Mouse (Mus musculus): Measurements from ENCODE around the gene Ly6g5b. TPM values are rescaled to one million over a fixed set of nuclear protein-coding genes. Genes with fewer than 3 reads are reported as not detected.

Ly6g5b gene
- polyA plus RNA-seq, 1 experiment, result 0.28 TPM

DNA sequence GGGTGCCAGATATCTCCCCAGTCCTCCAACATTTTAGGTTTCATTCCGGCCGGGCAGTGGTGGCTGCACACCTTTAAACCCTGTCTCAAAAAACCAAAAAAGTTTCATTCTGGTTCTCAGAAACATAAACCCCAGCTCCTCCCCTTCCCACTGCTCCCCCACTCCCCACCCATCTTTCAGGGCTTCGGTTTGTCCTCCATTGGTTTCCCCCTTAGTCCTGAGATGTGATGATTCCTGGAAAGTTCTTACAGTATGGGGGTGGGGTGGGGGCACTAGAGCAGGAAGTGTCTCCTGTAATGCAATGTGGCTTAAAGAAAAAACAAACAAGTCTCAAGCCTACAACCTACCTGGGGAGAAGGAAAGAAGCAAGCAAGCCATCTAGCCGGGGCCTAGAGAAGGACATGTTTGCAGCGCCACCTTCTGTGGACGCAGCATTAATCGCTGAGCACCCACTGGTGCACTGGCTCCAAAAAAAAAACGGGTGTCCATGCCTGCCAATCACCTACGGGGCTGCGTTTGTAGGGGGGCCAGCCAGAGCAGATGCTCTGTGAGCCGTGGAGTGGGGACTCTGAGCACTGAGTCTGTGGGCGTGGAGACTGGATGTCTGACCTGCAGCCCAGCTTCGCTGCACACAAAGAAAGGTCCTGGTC lies 9.4 kb downstream of the Ly6g5b start:
- TF ChIP-seq MAX (IDR thresholded peaks at IDR 0.05) (no peak), USF1 (IDR thresholded peaks at IDR 0.05; ENCODE audit: low read depth) (no peak), MYOD1 (IDR thresholded peaks at IDR 0.05; ENCODE audit: control insufficient read depth, insufficient read length, low read depth) (no peak), CTCF (IDR thresholded peaks at IDR 0.05; ENCODE audit: control insufficient read depth, insufficient read depth, insufficient read length) (peak; percentile 41)
- Histone ChIP-seq H3K36me3 (ENCODE audit: control insufficient read depth, insufficient read depth) (peaks cover 4% of the 10 kb centered on the region), H3K79me3 (ENCODE audit: low read depth) (no peaks in the 10 kb centered on the region), H3K79me2 (ENCODE audit: control insufficient read depth, insufficient read depth) (no peaks in the 10 kb centered on the region), H3ac (ENCODE audit: control insufficient read depth, insufficient read length, low read depth) (peak overlapping the region; percentile 40), H3K4me3 (ENCODE audit: insufficient read depth, poor library complexity, severe bottlenecking) (no peak overlapping the region), H3K27me3 (ENCODE audit: control insufficient read depth, insufficient read depth, insufficient read length) (no peaks in the 10 kb centered on the region)

DNA sequence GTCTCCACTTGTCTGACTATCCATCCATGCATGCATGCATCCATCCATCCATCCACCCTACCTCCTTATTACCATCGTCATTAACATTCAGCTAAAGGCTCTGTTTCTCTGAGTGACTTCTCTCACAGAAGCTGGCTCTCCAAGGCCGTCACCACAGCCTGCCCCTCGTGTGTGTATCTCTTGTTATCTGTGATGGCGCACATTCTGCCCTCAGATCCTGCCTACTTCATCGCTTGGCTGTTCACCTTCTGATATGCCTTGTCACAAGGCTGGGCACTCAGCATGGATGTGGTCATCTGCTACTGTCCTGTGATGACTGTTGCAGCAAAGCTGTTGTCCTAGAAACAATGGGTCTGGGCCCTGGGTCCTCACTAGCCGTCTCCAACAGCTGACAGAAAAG lies 10.5 kb downstream of the Ly6g5b start:
- TF ChIP-seq MYOD1 (IDR thresholded peaks at IDR 0.05; ENCODE audit: control insufficient read depth, insufficient read length, low read depth) (no peak), FOSL1 (IDR thresholded peaks at IDR 0.05; ENCODE audit: insufficient read depth, low read length, poor library complexity, severe bottlenecking) (no peak)
- no peaks in the 10 kb centered on the region for H3K79me3 ChIP-seq (ENCODE audit: low read depth)
- no peaks in the 10 kb centered on the region for H3K27me3 ChIP-seq (ENCODE audit: control insufficient read depth, insufficient read depth, insufficient read length)
- no peaks in the 10 kb centered on the region for H3K79me2 ChIP-seq (ENCODE audit: control insufficient read depth, insufficient read depth)
- no peak overlapping the region for H3ac ChIP-seq (ENCODE audit: control insufficient read depth, insufficient read length, low read depth)
- H3K4me3 ChIP-seq (ENCODE audit: insufficient read depth, poor library complexity, severe bottlenecking), result no peak overlapping the region
- H3K36me3 ChIP-seq (ENCODE audit: control insufficient read depth, insufficient read depth), result peaks cover 10% of the 10 kb centered on the region

DNA sequence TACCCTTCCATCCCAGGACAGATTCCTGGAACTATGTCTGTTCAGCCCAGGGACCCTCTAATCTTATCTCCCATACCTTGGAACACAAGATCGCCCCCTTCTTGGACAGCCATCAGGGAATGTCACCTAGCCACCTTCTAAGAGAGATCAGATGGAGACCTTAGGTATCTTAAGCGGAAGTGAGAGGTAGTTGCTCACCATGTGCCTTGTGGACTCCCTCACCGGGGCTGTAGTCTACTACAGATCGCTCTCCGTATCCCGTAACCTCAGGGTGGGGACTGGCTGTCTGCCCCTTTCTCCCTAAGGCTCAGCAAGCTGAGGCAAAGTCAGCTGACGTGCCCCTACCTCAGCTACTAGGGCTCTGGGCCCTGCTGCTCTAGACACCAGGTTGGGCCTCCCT lies 11.1 kb downstream of the Ly6g5b start:
- Histone ChIP-seq H3K79me3 (ENCODE audit: low read depth) (no peaks in the 10 kb centered on the region), H3K36me3 (ENCODE audit: control insufficient read depth, insufficient read depth) (peaks cover 17% of the 10 kb centered on the region)

DNA sequence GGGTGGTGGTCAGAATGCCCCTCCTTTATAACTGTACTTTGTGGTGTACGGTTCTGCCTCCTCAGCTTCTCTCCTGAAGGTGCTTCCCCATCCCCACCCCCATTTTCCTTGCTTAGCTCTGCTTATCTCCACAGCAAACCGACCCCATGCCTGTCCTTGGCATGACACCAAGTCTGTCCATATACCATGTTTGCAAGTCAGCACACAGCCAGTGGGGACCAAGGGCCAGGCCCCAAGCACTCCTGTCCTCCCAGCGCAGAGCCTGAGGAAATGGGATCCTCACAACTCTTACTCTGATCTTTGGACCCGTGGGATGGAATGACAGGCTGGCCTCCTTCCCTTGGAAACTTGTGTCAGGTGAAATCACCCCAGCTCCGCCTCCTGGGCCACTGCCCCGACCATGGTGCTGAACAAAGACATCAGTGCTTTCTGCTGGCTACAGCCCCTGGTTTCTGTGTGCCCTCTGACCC lies 12.0 kb downstream of the Ly6g5b start:
- no peak for TF ChIP-seq MAX (IDR thresholded peaks at IDR 0.05)
- no peak for TF ChIP-seq FOSL1 (IDR thresholded peaks at IDR 0.05; ENCODE audit: insufficient read depth, low read length, poor library complexity, severe bottlenecking)
- TF ChIP-seq CTCF (IDR thresholded peaks at IDR 0.05; ENCODE audit: control insufficient read depth, insufficient read depth, insufficient read length), result no peak
- TF ChIP-seq USF1 (IDR thresholded peaks at IDR 0.05; ENCODE audit: low read depth), result no peak
- no peak for TF ChIP-seq MYOG (IDR thresholded peaks at IDR 0.05; ENCODE audit: control insufficient read depth, extremely low read depth, insufficient read length)
- TF ChIP-seq CEBPB (IDR thresholded peaks at IDR 0.05; ENCODE audit: low read depth), result no peak
- TF ChIP-seq MYOD1 (IDR thresholded peaks at IDR 0.05; ENCODE audit: control insufficient read depth, insufficient read length, low read depth), result no peak
- Histone ChIP-seq H3K79me3 (ENCODE audit: low read depth) (no peaks in the 10 kb centered on the region), H3K79me2 (ENCODE audit: control insufficient read depth, insufficient read depth) (no peaks in the 10 kb centered on the region), H3K36me3 (ENCODE audit: control insufficient read depth, insufficient read depth) (peaks cover 17% of the 10 kb centered on the region), H3ac (ENCODE audit: control insufficient read depth, insufficient read length, low read depth) (no peak overlapping the region), H3K27me3 (ENCODE audit: control insufficient read depth, insufficient read depth, insufficient read length) (no peaks in the 10 kb centered on the region), H3K4me3 (ENCODE audit: insufficient read depth, poor library complexity, severe bottlenecking) (no peak overlapping the region)

More for the DNA sequence above, 11.1 kb downstream of the Ly6g5b start:
- Histone ChIP-seq H3ac (ENCODE audit: control insufficient read depth, insufficient read length, low read depth) (no peak overlapping the region), H3K4me3 (ENCODE audit: insufficient read depth, poor library complexity, severe bottlenecking) (no peak overlapping the region), H3K27me3 (ENCODE audit: control insufficient read depth, insufficient read depth, insufficient read length) (no peaks in the 10 kb centered on the region), H3K79me2 (ENCODE audit: control insufficient read depth, insufficient read depth) (no peaks in the 10 kb centered on the region)
- TF ChIP-seq MYOG (IDR thresholded peaks at IDR 0.05; ENCODE audit: control insufficient read depth, extremely low read depth, insufficient read length), result no peak
- TF ChIP-seq USF1 (IDR thresholded peaks at IDR 0.05; ENCODE audit: low read depth), result no peak
- no peak for TF ChIP-seq CTCF (IDR thresholded peaks at IDR 0.05; ENCODE audit: control insufficient read depth, insufficient read depth, insufficient read length)
- no peak for TF ChIP-seq MAX (IDR thresholded peaks at IDR 0.05)
- no peak for TF ChIP-seq FOSL1 (IDR thresholded peaks at IDR 0.05; ENCODE audit: insufficient read depth, low read length, poor library complexity, severe bottlenecking)
- TF ChIP-seq CEBPB (IDR thresholded peaks at IDR 0.05; ENCODE audit: low read depth), result no peak
- no peak for TF ChIP-seq MYOD1 (IDR thresholded peaks at IDR 0.05; ENCODE audit: control insufficient read depth, insufficient read length, low read depth)

DNA sequence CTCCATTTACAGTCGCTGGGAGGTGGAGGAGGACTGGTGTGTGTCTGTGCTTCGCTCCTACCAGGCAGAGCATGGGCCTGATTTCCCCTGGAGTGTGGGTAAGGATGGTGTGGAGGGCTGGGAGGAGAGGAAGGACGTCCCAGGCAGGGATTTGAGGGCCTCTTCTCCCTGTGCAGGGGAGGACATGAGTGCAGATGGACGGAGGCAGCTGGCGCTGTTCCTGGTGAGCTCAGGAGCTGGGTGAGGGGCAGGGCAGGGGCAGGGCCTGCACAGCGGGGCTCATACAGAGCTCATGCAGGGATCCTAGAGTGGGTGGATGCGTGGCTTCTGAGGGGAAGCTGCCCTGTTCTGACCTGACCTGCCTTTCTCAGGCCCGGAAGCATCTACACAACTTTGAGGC lies 12.9 kb downstream of the Ly6g5b start:
- H3K27me3 ChIP-seq (ENCODE audit: control insufficient read depth, insufficient read depth, insufficient read length), result no peaks in the 10 kb centered on the region
- H3K79me2 ChIP-seq (ENCODE audit: control insufficient read depth, insufficient read depth), result no peaks in the 10 kb centered on the region
- H3K4me3 ChIP-seq (ENCODE audit: insufficient read depth, poor library complexity, severe bottlenecking), result no peak overlapping the region
- TF ChIP-seq CEBPB (IDR thresholded peaks at IDR 0.05; ENCODE audit: low read depth) (no peak), MYOG (IDR thresholded peaks at IDR 0.05; ENCODE audit: control insufficient read depth, extremely low read depth, insufficient read length) (no peak), FOSL1 (IDR thresholded peaks at IDR 0.05; ENCODE audit: insufficient read depth, low read length, poor library complexity, severe bottlenecking) (no peak), MYOD1 (IDR thresholded peaks at IDR 0.05; ENCODE audit: control insufficient read depth, insufficient read length, low read depth) (no peak), MAX (IDR thresholded peaks at IDR 0.05) (no peak), USF1 (IDR thresholded peaks at IDR 0.05; ENCODE audit: low read depth) (no peak), CTCF (IDR thresholded peaks at IDR 0.05; ENCODE audit: control insufficient read depth, insufficient read depth, insufficient read length) (no peak)
- H3K36me3 ChIP-seq (ENCODE audit: control insufficient read depth, insufficient read depth), result peaks cover 17% of the 10 kb centered on the region
- H3ac ChIP-seq (ENCODE audit: control insufficient read depth, insufficient read length, low read depth), result no peak overlapping the region
- H3K79me3 ChIP-seq (ENCODE audit: low read depth), result no peaks in the 10 kb centered on the region

DNA sequence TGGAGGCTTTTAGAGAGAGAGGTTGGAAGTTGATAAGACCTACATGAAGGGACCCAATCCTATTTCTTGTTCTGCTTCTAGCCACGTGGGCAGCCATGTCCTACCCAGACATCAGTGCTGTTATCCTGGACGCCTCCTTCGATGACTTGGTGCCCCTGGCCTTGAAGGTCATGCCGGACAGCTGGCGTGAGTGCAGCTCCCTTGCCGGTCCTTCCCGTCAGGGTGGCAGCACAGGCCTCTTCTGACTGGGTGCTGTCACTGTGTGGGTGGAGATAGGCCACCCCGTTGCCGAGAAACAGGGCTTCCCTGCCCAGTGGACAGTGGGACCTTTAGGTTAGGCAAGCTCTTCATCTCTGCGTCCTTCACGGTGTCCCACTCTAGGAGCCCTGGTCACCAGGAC lies 14.1 kb downstream of the Ly6g5b start:
- peaks cover 19% of the 10 kb centered on the region for H3K36me3 ChIP-seq (ENCODE audit: control insufficient read depth, insufficient read depth)

More for the DNA sequence above, 14.1 kb downstream of the Ly6g5b start:
- TF ChIP-seq MAX (IDR thresholded peaks at IDR 0.05) (no peak), MYOD1 (IDR thresholded peaks at IDR 0.05; ENCODE audit: control insufficient read depth, insufficient read length, low read depth) (no peak)
- Histone ChIP-seq H3K79me3 (ENCODE audit: low read depth) (no peaks in the 10 kb centered on the region), H3ac (ENCODE audit: control insufficient read depth, insufficient read length, low read depth) (no peak overlapping the region), H3K27me3 (ENCODE audit: control insufficient read depth, insufficient read depth, insufficient read length) (no peaks in the 10 kb centered on the region), H3K79me2 (ENCODE audit: control insufficient read depth, insufficient read depth) (no peaks in the 10 kb centered on the region), H3K4me3 (ENCODE audit: insufficient read depth, poor library complexity, severe bottlenecking) (no peak overlapping the region)

Data from C2C12 (cell line).